Mouse (Mus musculus) left cerebral cortex, adult 18-20 months (tissue): ENCODE data around the gene Sipa1l1. TPM values are rescaled to one million over a fixed set of nuclear protein-coding genes. Genes with fewer than 3 reads are reported as not detected.

Experiments
- DNase-seq, 2 experiments: peaks; one replicate each; pipeline ENCODE4 v3.0.0; 2021 to 2022; ENCODE audit warnings: low spot score in 2 of 2, mixed read lengths in 1 of 2
- total RNA-seq, 2 experiments: library from RNA; stranded (reverse); gene quantifications; 2 replicates each; pipeline ENCODE4 v1.2.3; 2021

The Sipa1l1 gene
- total RNA-seq, 2 experiments from 2014 or later, result 288 to 302 TPM

GRCm38 (mm10) chr12:82412291-82413032 is 243.3 kb downstream of the Sipa1l1 start:
- peak; percentile 59 to 69 for DNase-seq

GRCm38 (mm10) chr12:82415690-82416364 is 246.7 kb downstream of the Sipa1l1 start:
- DNase-seq, result no peak

- no peak for DNase-seq
These were observed 249.9 kb downstream of the Sipa1l1 start for GRCm38 (mm10) chr12:82419027-82419426.

- DNase-seq, result no peak
These were observed 255.7 kb downstream of the Sipa1l1 start for GRCm38 (mm10) chr12:82424783-82425182.

- no peak for DNase-seq
These were observed 256.7 kb downstream of the Sipa1l1 start for GRCm38 (mm10) chr12:82425853-82426252.

- peak in 1 of 2 experiments; percentile 52 for DNase-seq
These were observed 258.3 kb downstream of the Sipa1l1 start for GRCm38 (mm10) chr12:82427416-82427815.

- no peak for DNase-seq
These were observed 259.3 kb downstream of the Sipa1l1 start for GRCm38 (mm10) chr12:82428466-82428865.

GRCm38 (mm10) chr12:82433311-82433710 is 264.2 kb downstream of the Sipa1l1 start:
- no peak for DNase-seq

GRCm38 (mm10) chr12:82434591-82434990 is 265.5 kb downstream of the Sipa1l1 start:
- peak; percentile 40 to 43 for DNase-seq

- DNase-seq, result no peak
These were observed 272.4 kb downstream of the Sipa1l1 start for GRCm38 (mm10) chr12:82441479-82441878.

GRCm38 (mm10) chr12:82446609-82447024 is 277.5 kb downstream of the Sipa1l1 start:
- DNase-seq, result no peak

GRCm38 (mm10) chr12:82448129-82448815 is 279.2 kb downstream of the Sipa1l1 start:
- DNase-seq, result no peak

GRCm38 (mm10) chr12:82452428-82452827 is 283.3 kb downstream of the Sipa1l1 start:
- DNase-seq, result no peak

- no peak for DNase-seq
These were observed 285.3 kb downstream of the Sipa1l1 start for GRCm38 (mm10) chr12:82454415-82454814.

- DNase-seq, result no peak
These were observed 286.7 kb downstream of the Sipa1l1 start for GRCm38 (mm10) chr12:82455700-82456413.

GRCm38 (mm10) chr12:82456414-82456805 is 287.3 kb downstream of the Sipa1l1 start:
- no peak for DNase-seq

- DNase-seq, result no peak
These were observed 288.5 kb downstream of the Sipa1l1 start for GRCm38 (mm10) chr12:82457609-82458008.

- no peak for DNase-seq
These were observed 288.9 kb downstream of the Sipa1l1 start for GRCm38 (mm10) chr12:82458017-82458416.

- DNase-seq, result no peak
These were observed 298.1 kb downstream of the Sipa1l1 start for GRCm38 (mm10) chr12:82467234-82467633.

GRCm38 (mm10) chr12:82467641-82468040 is 298.5 kb downstream of the Sipa1l1 start:
- DNase-seq, result peak; percentile 47 to 66

- DNase-seq, result no peak
These were observed 299.3 kb downstream of the Sipa1l1 start for GRCm38 (mm10) chr12:82468416-82468815.
